Mouse (Mus musculus): Measurements from ENCODE around the gene Rab11fip5. TPM values are rescaled to one million over a fixed set of nuclear protein-coding genes. Genes with fewer than 3 reads are reported as not detected.

Gene Rab11fip5
- total and polyA plus RNA-seq, 2 experiments from 2014 or later: 26.7 to 66.5 TPM

DNA sequence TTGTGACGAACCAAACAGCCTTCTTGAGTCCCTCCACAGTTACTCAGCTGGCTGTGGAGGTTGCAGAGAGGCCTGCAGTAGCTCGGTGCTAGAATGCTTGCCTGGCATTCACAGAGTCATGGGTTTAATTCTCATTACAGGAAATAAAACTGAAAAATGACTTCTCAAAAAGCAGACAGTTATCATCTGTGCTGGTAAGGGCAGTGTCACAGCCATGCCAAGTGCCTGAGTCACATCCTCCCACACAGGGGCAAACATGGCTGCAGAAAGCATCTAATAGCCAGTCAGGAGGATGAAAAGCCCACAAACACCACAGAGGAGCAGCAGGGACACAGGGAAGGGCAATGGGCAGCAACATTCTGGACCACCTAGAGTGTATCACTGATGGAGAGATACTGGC, 8.4 kb upstream of the Rab11fip5 start:
- no peak overlapping the region for H3K27ac ChIP-seq
- no peaks in the 10 kb centered on the region for H3K9me3 ChIP-seq (ENCODE audit: low read length)
- DNase-seq (ENCODE audit: low spot score) (no peak), ATAC-seq (no peak)
- H3K27me3 ChIP-seq (ENCODE audit: insufficient read depth, low read length): no peaks in the 10 kb centered on the region
- WGBS: 77% methylated on average over 2 of the region's 2 CpGs
- TF ChIP-seq CTCF (IDR thresholded peaks at IDR 0.05; ENCODE audit: low read depth): no peak
- no peak overlapping the region for H3K4me3 ChIP-seq (ENCODE audit: low read length)
- H3K4me2 ChIP-seq (ENCODE audit: low read depth, low read length): no peak overlapping the region
- H3K36me3 ChIP-seq (ENCODE audit: insufficient read depth, low read length): no peaks in the 10 kb centered on the region
- H3K9ac ChIP-seq (replicated peaks; ENCODE audit: low read length): no peak overlapping the region
- no peaks in the 10 kb centered on the region for H3K4me1 ChIP-seq (ENCODE audit: insufficient read depth, low read length)

GRCm38 (mm10) chr6:85381648-85382020, 7.2 kb upstream of the Rab11fip5 start:
- WGBS: 80% methylated on average over 10 of the region's 10 CpGs
- no peak for DNase-seq (ENCODE audit: low spot score)
- TF ChIP-seq CTCF (IDR thresholded peaks at IDR 0.05; ENCODE audit: low read depth): no peak

DNA sequence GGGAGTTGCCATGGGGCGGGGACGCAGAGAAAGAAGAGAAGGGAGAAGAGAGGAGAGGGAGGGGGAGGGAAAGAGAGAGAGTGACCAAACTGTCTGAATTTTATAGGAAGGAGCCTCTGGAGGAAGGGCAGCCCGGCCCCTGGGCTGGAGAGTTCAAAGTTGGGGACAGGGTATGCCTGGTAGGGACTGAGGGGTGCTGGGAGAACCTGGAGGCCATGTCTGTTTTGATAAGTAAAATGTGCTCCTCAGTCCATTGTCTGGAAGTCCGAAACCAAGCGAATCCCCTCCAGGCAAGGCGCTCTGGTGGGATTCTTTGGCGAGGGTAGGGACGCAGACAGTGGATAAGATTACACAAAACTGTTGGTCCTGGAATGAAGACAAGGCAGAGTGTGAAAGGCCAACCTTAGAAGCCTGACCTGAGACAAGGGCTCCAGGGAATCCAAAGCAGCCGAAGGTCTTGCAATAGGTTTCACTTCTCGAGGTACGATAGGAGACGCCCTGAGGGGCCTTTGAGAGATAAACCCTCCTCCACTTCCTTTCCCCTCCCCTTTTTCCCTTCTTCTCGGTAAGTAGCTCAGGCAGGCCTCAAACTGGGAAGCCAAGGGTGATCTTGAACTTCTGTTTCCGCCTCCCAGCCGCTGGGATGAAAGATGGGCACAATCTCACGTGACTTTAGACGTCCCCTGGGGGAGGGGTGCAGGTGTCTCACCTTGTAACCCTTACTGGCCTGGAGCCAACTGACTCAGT, 6.6 kb upstream of the Rab11fip5 start:
- no peaks in the 10 kb centered on the region for H3K36me3 ChIP-seq (ENCODE audit: insufficient read depth, low read length)
- 36% methylated on average over 17 of the region's 17 CpGs for WGBS
- H3K9ac ChIP-seq (replicated peaks; ENCODE audit: low read length): no peak overlapping the region
- no peak overlapping the region for H3K27ac ChIP-seq
- ATAC-seq (no peak), DNase-seq (ENCODE audit: low spot score) (no peak)
- H3K4me1 ChIP-seq (ENCODE audit: insufficient read depth, low read length): no peaks in the 10 kb centered on the region
- no peaks in the 10 kb centered on the region for H3K27me3 ChIP-seq (ENCODE audit: insufficient read depth, low read length)
- no peak overlapping the region for H3K4me3 ChIP-seq (ENCODE audit: low read length)
- TF ChIP-seq CTCF (IDR thresholded peaks at IDR 0.05; ENCODE audit: low read depth): no peak
- H3K9me3 ChIP-seq (ENCODE audit: low read length): no peaks in the 10 kb centered on the region
- 0 out of 2 replicates have a peak overlapping the region, but pooled peaks have one; percentile 2 for H3K4me2 ChIP-seq (ENCODE audit: low read depth, low read length)

More at GRCm38 (mm10) chr6:85381648-85382020, 7.2 kb upstream of the Rab11fip5 start:
- Histone ChIP-seq H3K9me3 (ENCODE audit: low read length) (no peaks in the 10 kb centered on the region), H3K4me1 (ENCODE audit: insufficient read depth, low read length) (no peaks in the 10 kb centered on the region), H3K36me3 (ENCODE audit: insufficient read depth, low read length) (no peaks in the 10 kb centered on the region), H3K9ac (replicated peaks; ENCODE audit: low read length) (no peak overlapping the region), H3K27me3 (ENCODE audit: insufficient read depth, low read length) (no peaks in the 10 kb centered on the region), H3K4me3 (ENCODE audit: low read length) (no peak overlapping the region), H3K4me2 (ENCODE audit: low read depth, low read length) (no peak overlapping the region), H3K27ac (no peak overlapping the region)
- no peak for ATAC-seq

DNA sequence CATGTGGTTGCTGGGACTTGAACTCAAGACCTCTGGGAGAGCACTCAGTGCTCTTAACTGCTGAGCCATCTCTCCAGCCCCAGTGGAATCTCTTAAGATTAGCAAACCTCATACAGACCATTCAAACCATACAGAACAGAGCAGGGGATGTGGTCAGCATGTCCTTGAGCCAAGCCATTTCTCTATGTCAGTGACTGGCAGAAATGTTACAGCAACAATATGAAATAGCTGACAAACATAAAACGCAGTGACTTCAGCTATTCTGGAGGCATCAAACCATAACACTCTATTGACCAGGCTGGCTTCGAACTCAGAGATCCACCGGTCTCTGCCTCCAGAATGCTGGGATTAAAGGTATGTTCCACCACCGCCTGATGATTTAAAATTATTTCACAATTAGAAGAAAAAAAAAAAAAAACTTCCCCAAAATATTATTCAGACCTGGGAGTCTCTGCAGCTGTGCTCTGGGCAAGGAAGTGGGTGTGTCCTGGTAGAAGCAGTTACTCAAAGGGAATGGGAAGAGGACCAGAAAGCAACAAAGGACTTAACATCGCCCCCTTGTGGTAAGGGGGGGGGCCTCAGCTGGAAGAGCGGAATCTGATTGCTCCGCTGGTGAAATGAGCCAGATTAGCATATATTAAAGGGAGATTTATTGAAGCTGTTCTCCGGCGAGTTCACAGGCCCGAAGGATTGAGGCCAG, 5.9 kb upstream of the Rab11fip5 start:
- 26% methylated on average over 10 of the region's 10 CpGs for WGBS
- no peak overlapping the region for H3K27ac ChIP-seq
- H3K36me3 ChIP-seq (ENCODE audit: insufficient read depth, low read length): no peaks in the 10 kb centered on the region
- no peaks in the 10 kb centered on the region for H3K27me3 ChIP-seq (ENCODE audit: insufficient read depth, low read length)
- H3K4me2 ChIP-seq (ENCODE audit: low read depth, low read length): 0 out of 2 replicates have a peak overlapping the region, but pooled peaks have one; percentile 2
- DNase-seq (ENCODE audit: low spot score) (peak; percentile 85), ATAC-seq (peak; percentile 82)
- H3K4me3 ChIP-seq (ENCODE audit: low read length): no peak overlapping the region
- H3K4me1 ChIP-seq (ENCODE audit: insufficient read depth, low read length): no peaks in the 10 kb centered on the region
- H3K9ac ChIP-seq (replicated peaks; ENCODE audit: low read length): no peak overlapping the region
- TF ChIP-seq CTCF (IDR thresholded peaks at IDR 0.05; ENCODE audit: low read depth): peak; percentile 83
- H3K9me3 ChIP-seq (ENCODE audit: low read length): no peaks in the 10 kb centered on the region

- ATAC-seq (no peak), DNase-seq (ENCODE audit: low spot score) (no peak)
- Histone ChIP-seq H3K4me1 (ENCODE audit: insufficient read depth, low read length) (peaks cover under 1% of the 10 kb centered on the region; the same call in 1 of the 2 replicates), H3K4me3 (ENCODE audit: low read length) (no peak overlapping the region), H3K9me3 (ENCODE audit: low read length) (no peaks in the 10 kb centered on the region), H3K27me3 (ENCODE audit: insufficient read depth, low read length) (no peaks in the 10 kb centered on the region), H3K36me3 (ENCODE audit: insufficient read depth, low read length) (no peaks in the 10 kb centered on the region), H3K4me2 (ENCODE audit: low read depth, low read length) (no peak overlapping the region), H3K27ac (no peak overlapping the region), H3K9ac (replicated peaks; ENCODE audit: low read length) (no peak overlapping the region)
- no peak for TF ChIP-seq CTCF (IDR thresholded peaks at IDR 0.05; ENCODE audit: low read depth)
- 58% methylated on average over 8 of the region's 8 CpGs for WGBS
Measured at GRCm38 (mm10) chr6:85378629-85379028, 4.2 kb upstream of the Rab11fip5 start.

GRCm38 (mm10) chr6:85377876-85378275, 3.4 kb upstream of the Rab11fip5 start:
- 63% methylated on average over 5 of the region's 5 CpGs for WGBS
- no peak for DNase-seq (ENCODE audit: low spot score)
- H3K9me3 ChIP-seq (ENCODE audit: low read length): no peaks in the 10 kb centered on the region
- H3K27ac ChIP-seq: no peak overlapping the region
- H3K4me3 ChIP-seq (ENCODE audit: low read length): no peak overlapping the region
- H3K27me3 ChIP-seq (ENCODE audit: insufficient read depth, low read length): no peaks in the 10 kb centered on the region
- H3K4me1 ChIP-seq (ENCODE audit: insufficient read depth, low read length): peaks cover 8% of the 10 kb centered on the region
- TF ChIP-seq CTCF (IDR thresholded peaks at IDR 0.05; ENCODE audit: low read depth): no peak
- no peak for ATAC-seq
- H3K9ac ChIP-seq (replicated peaks; ENCODE audit: low read length): no peak overlapping the region
- H3K4me2 ChIP-seq (ENCODE audit: low read depth, low read length): no peak overlapping the region
- no peaks in the 10 kb centered on the region for H3K36me3 ChIP-seq (ENCODE audit: insufficient read depth, low read length)

All from hindbrain, postnatal 0 days (tissue).